Mouse (Mus musculus) thymus, adult 2 months (tissue): ENCODE results near the gene Foxk2. TPM values are rescaled to one million over a fixed set of nuclear protein-coding genes. Genes with fewer than 3 reads are reported as not detected.

Source experiments
- DNase-seq: peaks from one replicate; pipeline ENCODE4 v3.0.0; 2021
- H3K27ac ChIP-seq: fragments of 200-500 bp; 2 replicates; pipeline ENCODE4 v1.5.1; 2012; ENCODE audit warnings: low read length, control low read depth; ENCODE audit not compliant: control insufficient read depth, insufficient read depth
- H3K27me3 ChIP-seq: fragments of 200-500 bp; 2 replicates; pipeline ENCODE4 v1.6.1; 2012; ENCODE audit warnings: mild to moderate bottlenecking, low read length, moderate library complexity, mixed read lengths; ENCODE audit not compliant: control insufficient read depth, insufficient read depth
- H3K36me3 ChIP-seq: fragments of 200-500 bp; 2 replicates; pipeline ENCODE4 v1.6.1; 2012; ENCODE audit warnings: mild to moderate bottlenecking, low read length, moderate library complexity; ENCODE audit not compliant: control insufficient read depth, insufficient read depth
- H3K4me1 ChIP-seq: fragments of 200-500 bp; replicated peaks from 2 replicates; pipeline ENCODE4 v1.6.1; 2012; ENCODE audit warnings: low read length; ENCODE audit not compliant: control insufficient read depth, insufficient read depth
- H3K4me3 ChIP-seq: fragments of 200-500 bp; 2 replicates; pipeline ENCODE4 v1.5.1; 2012; ENCODE audit warnings: mild to moderate bottlenecking, low read length, control low read depth, moderate library complexity; ENCODE audit not compliant: control insufficient read depth, insufficient read depth
- CTCF ChIP-seq: fragments of 200-500 bp; IDR thresholded peaks from 2 replicates; pipeline ENCODE4 v1.5.1; 2012; ENCODE audit warnings: mild to moderate bottlenecking, control low read depth, low read length, moderate library complexity, borderline replicate concordance; ENCODE audit not compliant: control insufficient read depth, poor library complexity, insufficient read depth; ENCODE audit errors: extremely low read depth
- POLR2A ChIP-seq: fragments of 200-500 bp; IDR thresholded peaks from 2 replicates; pipeline ENCODE4 v1.6.1; 2012; ENCODE audit warnings: mild to moderate bottlenecking, low read length, control low read depth, moderate library complexity; ENCODE audit not compliant: control insufficient read depth, poor library complexity, insufficient read depth; ENCODE audit errors: extremely low read depth
- WGBS: fragments of 180-500 bp; shearing (Covaris S2); methylation state at CpG from one replicate; pipeline ENCODE4 v1.1.7; 2018; 5-methylcytosine and 5-hydroxymethylcytosine counted together
- polyA plus RNA-seq: library from polyadenylated mRNA; depleted of rRNA; stranded (reverse); fragments of >200 nt; gene quantifications from 2 replicates; pipeline ENCODE4 v1.2.3, GENCODE M21; 2012

Gene Foxk2
- polyA plus RNA-seq, 1 experiment = 57.5 TPM

DNA sequence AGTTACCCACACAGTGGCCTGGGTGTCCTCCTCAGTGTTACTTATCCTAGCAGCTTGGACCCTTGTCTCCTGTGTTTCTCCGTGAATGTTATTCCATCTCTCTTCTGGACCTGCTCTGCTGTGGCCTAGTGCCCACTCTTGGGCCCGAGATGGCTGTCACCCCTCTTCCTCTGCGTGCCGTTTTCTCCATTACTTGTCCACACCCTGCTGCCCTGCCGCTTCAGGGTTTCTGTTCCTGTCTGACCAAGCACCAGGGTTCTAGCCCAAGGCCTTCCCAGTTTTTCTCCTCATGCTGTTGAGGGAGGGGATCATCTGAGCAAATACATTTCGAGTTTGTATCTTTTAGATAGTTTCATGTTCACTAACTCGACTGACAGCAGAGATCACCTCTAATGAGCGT is 17.7 kb downstream of the Foxk2 start:
- WGBS = 97% methylated on average over 8 of the region's 8 CpGs

DNA sequence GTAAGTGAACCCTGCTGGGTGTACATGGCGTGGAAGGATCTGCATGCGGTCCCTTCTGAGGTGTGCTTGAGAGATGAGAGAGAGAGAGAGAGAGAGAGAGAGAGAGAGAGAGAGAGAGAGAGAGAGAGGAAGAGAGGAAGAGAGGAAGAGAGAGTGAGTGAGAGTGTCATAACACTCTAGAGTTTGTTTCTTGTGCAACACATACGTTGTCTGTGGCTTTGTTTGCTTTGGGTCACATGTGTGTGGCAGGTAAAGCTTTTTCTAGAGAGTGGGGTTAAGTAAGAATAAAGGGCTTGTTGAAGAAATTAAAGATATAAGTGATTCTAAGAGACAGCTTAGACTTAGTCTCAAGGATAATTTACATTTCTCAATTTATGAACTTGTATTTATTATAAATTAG is 18.2 kb downstream of the Foxk2 start:
- TF ChIP-seq CTCF (no peak), POLR2A (no peak)
- no peaks in the 10 kb centered on the region for H3K27me3 ChIP-seq
- H3K27ac ChIP-seq = no peak overlapping the region
- DNase-seq = no peak
- no peaks in the 10 kb centered on the region for H3K4me1 ChIP-seq
- WGBS = 89% methylated on average over 3 of the region's 3 CpGs
- no peaks in the 10 kb centered on the region for H3K36me3 ChIP-seq
- H3K4me3 ChIP-seq = no peak overlapping the region

More for the DNA sequence above, 17.7 kb downstream of the Foxk2 start:
- Histone ChIP-seq H3K4me3 (no peak overlapping the region), H3K27me3 (no peaks in the 10 kb centered on the region), H3K27ac (no peak overlapping the region), H3K36me3 (no peaks in the 10 kb centered on the region), H3K4me1 (no peaks in the 10 kb centered on the region)
- DNase-seq = no peak
- no peak for TF ChIP-seq POLR2A
- TF ChIP-seq CTCF = no peak

DNA sequence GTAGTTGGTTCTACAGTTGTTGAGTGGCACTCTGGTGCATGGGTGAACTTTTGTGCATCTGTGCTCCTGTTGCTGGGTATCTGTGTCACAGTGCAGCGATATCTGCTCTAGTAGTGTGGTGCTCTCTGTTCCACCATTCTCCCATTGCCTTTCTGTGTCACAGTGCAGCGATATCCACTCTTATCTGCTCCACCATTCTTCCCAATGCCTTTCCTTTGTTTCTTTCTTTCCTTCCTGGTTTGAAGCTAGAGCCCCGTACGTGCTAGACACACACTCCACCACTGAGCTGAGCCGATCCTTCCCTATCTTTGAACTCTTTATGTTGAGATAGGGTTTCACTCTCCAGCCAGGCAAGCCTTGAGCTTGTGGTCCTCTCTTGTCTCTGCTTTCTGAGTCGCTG is 23.1 kb downstream of the Foxk2 start:
- Histone ChIP-seq H3K4me1 (no peaks in the 10 kb centered on the region), H3K36me3 (peaks cover 21% of the 10 kb centered on the region), H3K27me3 (no peaks in the 10 kb centered on the region), H3K4me3 (no peak overlapping the region), H3K27ac (no peak overlapping the region)
- 83% methylated on average over 6 of the region's 6 CpGs for WGBS
- no peak for DNase-seq
- TF ChIP-seq POLR2A (no peak), CTCF (no peak)

DNA sequence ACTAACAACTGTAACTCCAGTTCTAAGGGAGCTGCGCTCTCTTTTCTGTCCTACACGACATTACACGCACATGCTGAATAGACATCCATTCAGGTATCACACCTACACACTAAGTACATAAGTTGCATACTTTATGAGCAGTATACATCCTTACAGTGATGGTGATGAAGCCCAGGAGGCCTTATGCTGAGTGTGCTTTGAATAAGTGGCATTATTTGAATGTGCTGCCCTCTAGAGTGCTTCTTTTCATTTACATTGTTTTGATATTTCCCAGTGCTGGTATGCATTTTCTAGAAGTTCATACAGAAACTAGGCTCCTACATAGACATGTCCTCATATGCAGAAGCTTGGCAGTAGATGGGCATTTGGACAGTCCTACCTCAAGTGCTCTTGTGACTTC is 30.1 kb downstream of the Foxk2 start:
- Histone ChIP-seq H3K4me1 (no peaks in the 10 kb centered on the region), H3K36me3 (peaks cover 36% of the 10 kb centered on the region), H3K4me3 (no peak overlapping the region), H3K27me3 (no peaks in the 10 kb centered on the region), H3K27ac (no peak overlapping the region)
- TF ChIP-seq POLR2A (no peak), CTCF (no peak)
- 94% methylated on average over 3 of the region's 3 CpGs for WGBS
- no peak for DNase-seq

DNA sequence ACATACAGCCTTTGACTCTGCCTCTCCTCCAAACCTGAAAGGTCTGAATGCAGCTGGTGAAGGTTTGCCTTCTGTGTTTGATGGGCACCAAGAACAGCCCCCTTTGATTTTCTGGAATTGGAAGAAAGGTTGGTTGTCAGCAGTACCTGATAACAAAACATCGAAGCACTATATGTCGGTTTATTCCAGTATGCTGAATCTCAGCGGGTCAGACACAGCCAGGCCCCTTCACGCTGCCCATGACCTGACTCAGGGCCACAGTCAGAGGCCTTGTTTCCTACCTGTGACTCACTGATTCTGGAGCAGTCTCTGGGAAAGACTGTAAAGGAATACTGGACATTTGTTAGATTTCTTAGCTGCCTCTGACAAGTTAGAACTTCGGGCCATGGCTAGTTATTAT is 35.0 kb downstream of the Foxk2 start:
- TF ChIP-seq CTCF = no peak
- Histone ChIP-seq H3K27ac (no peak overlapping the region), H3K27me3 (no peaks in the 10 kb centered on the region), H3K4me3 (no peak overlapping the region), H3K36me3 (peaks cover 24% of the 10 kb centered on the region), H3K4me1 (no peaks in the 10 kb centered on the region)
- no peak for DNase-seq
- WGBS = over 99% methylated on average over 5 of the region's 5 CpGs

DNA sequence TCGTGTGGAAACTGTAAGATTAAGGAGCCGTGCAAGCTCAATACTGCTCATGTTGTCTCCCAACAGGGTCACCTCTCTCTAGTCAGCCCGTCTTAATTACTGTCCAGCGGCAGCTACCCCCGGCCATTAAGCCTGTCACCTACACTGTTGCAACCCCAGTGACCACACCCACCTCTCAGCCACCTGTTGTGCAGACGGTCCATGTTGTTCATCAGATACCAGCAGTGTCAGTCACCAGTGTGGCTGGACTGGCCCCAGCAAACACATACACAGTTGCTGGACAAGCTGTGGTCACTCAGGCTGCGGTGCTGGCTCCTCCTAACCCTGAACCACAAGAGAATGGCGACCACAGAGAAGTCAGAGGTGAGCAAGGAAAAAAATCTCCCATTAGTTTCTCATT is 38.7 kb downstream of the Foxk2 start:
- 95% methylated on average over 8 of the region's 8 CpGs for WGBS
- peaks cover 42% of the 10 kb centered on the region for H3K36me3 ChIP-seq
- DNase-seq = no peak
- no peaks in the 10 kb centered on the region for H3K4me1 ChIP-seq
- no peaks in the 10 kb centered on the region for H3K27me3 ChIP-seq
- TF ChIP-seq POLR2A (no peak), CTCF (no peak)
- H3K27ac ChIP-seq = no peak overlapping the region
- no peak overlapping the region for H3K4me3 ChIP-seq

DNA sequence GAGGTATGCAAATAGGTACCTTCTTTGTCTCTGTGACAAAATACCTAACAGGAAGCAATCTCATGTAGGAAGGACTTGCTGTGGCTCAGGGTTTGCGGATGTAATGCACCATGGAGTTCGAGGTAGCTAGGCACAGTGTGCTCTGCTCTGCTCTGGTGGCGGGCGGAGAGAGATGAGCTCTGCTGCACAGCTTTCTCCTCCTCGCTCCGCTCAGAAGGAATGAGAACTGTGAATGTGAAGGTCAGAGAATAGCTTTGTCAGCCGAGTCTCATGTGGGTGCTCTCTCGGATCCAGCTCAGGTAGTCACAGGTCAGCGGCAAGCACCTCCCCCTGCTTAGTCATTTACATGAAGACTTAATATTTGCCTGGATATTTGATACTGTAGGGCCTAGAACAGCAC is 40.5 kb downstream of the Foxk2 start:
- H3K27me3 ChIP-seq = no peaks in the 10 kb centered on the region
- TF ChIP-seq CTCF (no peak), POLR2A (no peak)
- peaks cover 49% of the 10 kb centered on the region for H3K36me3 ChIP-seq
- no peak overlapping the region for H3K4me3 ChIP-seq
- no peaks in the 10 kb centered on the region for H3K4me1 ChIP-seq
- no peak overlapping the region for H3K27ac ChIP-seq
- 88% methylated on average over 9 of the region's 9 CpGs for WGBS
- no peak for DNase-seq
